16 mouse cellular contexts compared by ENCODE assay signal in genomic region chr11:45003716-45004437, GRCm38 (mm10).
DNase-seq lines count a peak whose midpoint lies in the region; ATAC-seq lines count a peak whose summit lies in the region.
"Had no signal": no experiment of that assay in that cellular context is flagged by ENCODE, and none has a peak within 500 bp of the region (broad histone marks: within the 10 kb centered on the region; RNA-seq: fewer than 3 reads in every experiment).

No protein-coding gene starts in this region.

- ATAC-seq in forebrain, embryonic 15.5 days (replicated peaks), result peak; percentile 43; the same call in 1 of the 2 replicates
- ATAC-seq in forebrain, embryonic 16.5 days, result no peak
- ATAC-seq in midbrain, embryonic 11.5 days (ENCODE audit: low FRiP score), result no peak
- no peak for ATAC-seq in midbrain, embryonic 13.5 days
- ATAC-seq in embryonic facial prominence, embryonic 11.5 days (replicated peaks; ENCODE audit: insufficient number of reproducible peaks, low FRiP score, low TSS enrichment, low read depth), result 0 out of 2 replicates have a peak, but pooled peaks have one; percentile 37
- ATAC-seq in limb, embryonic 12.5 days (ENCODE audit: insufficient number of reproducible peaks, insufficient read depth, low FRiP score, low TSS enrichment, low read depth), result no peak
- ATAC-seq in kidney, embryonic 16.5 days (ENCODE audit: low FRiP score, low TSS enrichment), result no peak
- ATAC-seq: intestine, postnatal 0 days had no signal

- H3K4me3 ChIP-seq in forebrain, embryonic 15.5 days, result no peak overlapping the region
- no peak overlapping the region for H3K4me3 ChIP-seq in forebrain, embryonic 16.5 days (replicated peaks; ENCODE audit: low read length)
- H3K4me3 ChIP-seq in midbrain, embryonic 11.5 days (ENCODE audit: low read depth, low read length), result no peak overlapping the region
- no peak overlapping the region for H3K4me3 ChIP-seq in midbrain, embryonic 13.5 days (replicated peaks)
- no peak overlapping the region for H3K4me3 ChIP-seq in embryonic facial prominence, embryonic 11.5 days (ENCODE audit: low read depth, low read length)
- no peak overlapping the region for H3K4me3 ChIP-seq in limb, embryonic 12.5 days (replicated peaks)
- no peak overlapping the region for H3K4me3 ChIP-seq in kidney, embryonic 16.5 days (ENCODE audit: low read length)
- H3K4me3 ChIP-seq: myocyte had no signal

- H3K27me3 ChIP-seq in forebrain, embryonic 15.5 days, result peaks cover 36% of the 10 kb centered on the region
- peaks cover 11% of the 10 kb centered on the region; the same call in 1 of the 2 replicates for H3K27me3 ChIP-seq in forebrain, embryonic 16.5 days (replicated peaks; ENCODE audit: control insufficient read depth, insufficient read depth, low read length)
- no peaks in the 10 kb centered on the region; the same call in 1 of the 2 replicates for H3K27me3 ChIP-seq in midbrain, embryonic 11.5 days (ENCODE audit: control insufficient read depth, insufficient read depth, low read length)
- H3K27me3 ChIP-seq in midbrain, embryonic 13.5 days, result no peaks in the 10 kb centered on the region
- H3K27me3 ChIP-seq in embryonic facial prominence, embryonic 11.5 days (ENCODE audit: control insufficient read depth, insufficient read depth, low read length), result no peaks in the 10 kb centered on the region
- no peaks in the 10 kb centered on the region for H3K27me3 ChIP-seq in limb, embryonic 12.5 days
- no peaks in the 10 kb centered on the region for H3K27me3 ChIP-seq in kidney, embryonic 16.5 days (ENCODE audit: insufficient read depth, low read length)

- no peak overlapping the region for H3K9ac ChIP-seq in forebrain, embryonic 15.5 days (replicated peaks)
- no peak overlapping the region for H3K9ac ChIP-seq in forebrain, embryonic 16.5 days (replicated peaks; ENCODE audit: low read depth, low read length)
- peak overlapping the region; percentile 27 for H3K9ac ChIP-seq in midbrain, embryonic 11.5 days (ENCODE audit: low read length)
- H3K9ac ChIP-seq in midbrain, embryonic 13.5 days (replicated peaks), result no peak overlapping the region
- H3K9ac ChIP-seq in embryonic facial prominence, embryonic 11.5 days (replicated peaks; ENCODE audit: low read length), result no peak overlapping the region
- H3K9ac ChIP-seq in limb, embryonic 12.5 days (replicated peaks), result no peak overlapping the region
- H3K9ac ChIP-seq in kidney, embryonic 16.5 days (replicated peaks; ENCODE audit: low read length), result no peak overlapping the region
- H3K9ac ChIP-seq: lung, embryonic 14.5 days had no signal

- no peaks in the 10 kb centered on the region for H3K36me3 ChIP-seq in forebrain, embryonic 15.5 days
- no peaks in the 10 kb centered on the region for H3K36me3 ChIP-seq in forebrain, embryonic 16.5 days (ENCODE audit: control insufficient read depth, insufficient read depth)
- H3K36me3 ChIP-seq in midbrain, embryonic 11.5 days (ENCODE audit: control insufficient read depth, insufficient read depth, low read length), result no peaks in the 10 kb centered on the region
- H3K36me3 ChIP-seq in midbrain, embryonic 13.5 days, result peaks cover 7% of the 10 kb centered on the region; the same call in 1 of the 2 replicates
- H3K36me3 ChIP-seq in embryonic facial prominence, embryonic 11.5 days (replicated peaks; ENCODE audit: control insufficient read depth, insufficient read depth, low read depth, low read length), result no peaks in the 10 kb centered on the region
- H3K36me3 ChIP-seq in limb, embryonic 12.5 days, result peaks cover 31% of the 10 kb centered on the region
- no peaks in the 10 kb centered on the region for H3K36me3 ChIP-seq in kidney, embryonic 16.5 days (ENCODE audit: insufficient read depth, low read length)
- H3K36me3 ChIP-seq: G1E had no signal

- DNase-seq in midbrain, embryonic 11.5 days (ENCODE audit: low spot score, missing footprints), result no peak
- no peak for DNase-seq in embryonic facial prominence, embryonic 11.5 days (ENCODE audit: low spot score)
- DNase-seq in gastrocnemius, postnatal 10 days, result no peak
- DNase-seq: cerebellum, adult 11 months; heart, adult 18-20 months; heart, postnatal 36 days; kidney, postnatal 4 days; lung, embryonic 14.5 days had no signal

- H3K4me1 ChIP-seq in forebrain, embryonic 15.5 days, result peaks cover 10% of the 10 kb centered on the region
- H3K4me1 ChIP-seq in forebrain, embryonic 16.5 days (replicated peaks; ENCODE audit: control insufficient read depth, insufficient read depth, low read length), result peaks cover 8% of the 10 kb centered on the region
- H3K4me1 ChIP-seq in midbrain, embryonic 11.5 days (ENCODE audit: control insufficient read depth, insufficient read depth, low read length), result peaks cover 7% of the 10 kb centered on the region
- H3K4me1 ChIP-seq in midbrain, embryonic 13.5 days (replicated peaks), result peaks cover 12% of the 10 kb centered on the region
- H3K4me1 ChIP-seq in embryonic facial prominence, embryonic 11.5 days (ENCODE audit: control insufficient read depth, insufficient read depth, low read length), result no peaks in the 10 kb centered on the region; the same call in 1 of the 2 replicates
- H3K4me1 ChIP-seq in limb, embryonic 12.5 days (replicated peaks), result peaks cover 35% of the 10 kb centered on the region
- 0 out of 2 replicates have a peak, but pooled peaks cover 4% of the 10 kb centered on the region for H3K4me1 ChIP-seq in kidney, embryonic 16.5 days (ENCODE audit: insufficient read depth, low read length)

- H3K27ac ChIP-seq in forebrain, embryonic 15.5 days (replicated peaks), result no peak overlapping the region
- H3K27ac ChIP-seq in forebrain, embryonic 16.5 days (ENCODE audit: low read length), result no peak overlapping the region
- H3K27ac ChIP-seq in midbrain, embryonic 11.5 days (ENCODE audit: low read depth, low read length), result no peak overlapping the region; the same call in 1 of the 2 replicates
- no peak overlapping the region for H3K27ac ChIP-seq in midbrain, embryonic 13.5 days
- H3K27ac ChIP-seq in embryonic facial prominence, embryonic 11.5 days (replicated peaks; ENCODE audit: low read depth, low read length), result no peak overlapping the region
- H3K27ac ChIP-seq in limb, embryonic 12.5 days, result peak overlapping the region; percentile 68; the same call in 1 of the 2 replicates
- no peak overlapping the region for H3K27ac ChIP-seq in kidney, embryonic 16.5 days (ENCODE audit: low read length)

- no peak overlapping the region for H3K4me2 ChIP-seq in forebrain, embryonic 15.5 days (replicated peaks)
- H3K4me2 ChIP-seq in forebrain, embryonic 16.5 days (ENCODE audit: low read length), result no peak overlapping the region
- H3K4me2 ChIP-seq in midbrain, embryonic 11.5 days, result no peak overlapping the region
- H3K4me2 ChIP-seq in midbrain, embryonic 13.5 days (replicated peaks), result no peak overlapping the region
- H3K4me2 ChIP-seq in embryonic facial prominence, embryonic 11.5 days (ENCODE audit: low read depth, low read length), result no peak overlapping the region
- no peak overlapping the region for H3K4me2 ChIP-seq in limb, embryonic 12.5 days
- H3K4me2 ChIP-seq in kidney, embryonic 16.5 days (replicated peaks; ENCODE audit: low read depth, low read length), result no peak overlapping the region
- H3K4me2 ChIP-seq: lung, embryonic 14.5 days had no signal

- H3K9me3 ChIP-seq in forebrain, embryonic 15.5 days, result no peaks in the 10 kb centered on the region
- H3K9me3 ChIP-seq in forebrain, embryonic 16.5 days (ENCODE audit: control insufficient read depth, low read length), result no peaks in the 10 kb centered on the region
- no peaks in the 10 kb centered on the region for H3K9me3 ChIP-seq in midbrain, embryonic 11.5 days (ENCODE audit: control insufficient read depth, low read length)
- H3K9me3 ChIP-seq in midbrain, embryonic 13.5 days, result no peaks in the 10 kb centered on the region
- H3K9me3 ChIP-seq in embryonic facial prominence, embryonic 11.5 days (replicated peaks; ENCODE audit: control insufficient read depth, low read length), result no peaks in the 10 kb centered on the region
- H3K9me3 ChIP-seq in limb, embryonic 12.5 days, result no peaks in the 10 kb centered on the region
- no peaks in the 10 kb centered on the region for H3K9me3 ChIP-seq in kidney, embryonic 16.5 days (ENCODE audit: low read length)
- H3K9me3 ChIP-seq: G1E had no signal

- 30% methylated on average over 9 of the region's 9 CpGs for WGBS in forebrain, embryonic 15.5 days
- WGBS in forebrain, embryonic 16.5 days, result 36% methylated on average over 9 of the region's 9 CpGs
- WGBS in midbrain, embryonic 11.5 days, result 47% methylated on average over 9 of the region's 9 CpGs
- 36% methylated on average over 9 of the region's 9 CpGs for WGBS in midbrain, embryonic 13.5 days
- WGBS in embryonic facial prominence, embryonic 11.5 days, result 29% methylated on average over 9 of the region's 9 CpGs
- WGBS in limb, embryonic 12.5 days, result 38% methylated on average over 9 of the region's 9 CpGs
- 64% methylated on average over 9 of the region's 9 CpGs for WGBS in kidney, embryonic 16.5 days

Comparison
In these comparisons a context has a peak if more than half of its experiments do, and no peak if none do; other contexts are left out.
1. ATAC-seq: peak in forebrain, embryonic 15.5 days (single experiment) and embryonic facial prominence, embryonic 11.5 days (single experiment); none in forebrain, embryonic 16.5 days (single experiment), midbrain, embryonic 11.5 days (single experiment), midbrain, embryonic 13.5 days (single experiment), limb, embryonic 12.5 days (single experiment) and kidney, embryonic 16.5 days (single experiment).